Mouse (Mus musculus) embryo, embryonic 11 days (tissue): ENCODE measurements around the gene Cap2.

Source experiments
- DNase-seq: peaks from one replicate; pipeline ENCODE4 v3.0.0-alpha.2; 2015

The Cap2 gene

GRCm38 (mm10) chr13:46501800-46502389 lies at the start of gene Cap2:
Gene Cap2 (plus strand): TSS chr13:46501848.
- DNase-seq, result peak; percentile 85

- DNase-seq, result no peak
Measured at GRCm38 (mm10) chr13:46459546-46459945, 42.1 kb upstream of the Cap2 start.

- no peak for DNase-seq
Measured at GRCm38 (mm10) chr13:46462280-46462679, 39.4 kb upstream of the Cap2 start.

- no peak for DNase-seq
Measured at GRCm38 (mm10) chr13:46463764-46464163, 37.9 kb upstream of the Cap2 start.

GRCm38 (mm10) chr13:46468251-46468650 lies 33.4 kb upstream of the Cap2 start:
- no peak for DNase-seq

GRCm38 (mm10) chr13:46469536-46469935 lies 32.1 kb upstream of the Cap2 start:
- no peak for DNase-seq

DNA sequence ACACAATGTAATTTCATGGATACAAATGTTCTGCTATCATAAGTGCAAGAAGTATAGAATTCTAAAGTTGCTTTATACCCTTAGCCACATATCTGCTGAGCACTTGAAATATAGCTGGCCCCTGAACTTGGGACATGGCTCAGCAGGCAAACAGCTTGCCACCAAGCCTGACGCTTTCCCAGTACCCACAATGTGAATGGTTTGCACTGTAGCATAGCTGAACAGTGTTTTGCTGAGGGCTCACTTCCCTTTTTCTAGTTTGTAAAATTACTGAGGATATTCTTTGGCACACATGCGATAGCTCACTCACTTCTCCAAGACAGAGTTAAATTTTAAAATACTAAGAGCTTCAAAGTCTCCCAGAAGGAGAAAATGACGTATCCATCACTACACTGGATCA lies 20.4 kb upstream of the Cap2 start:
- DNase-seq, result no peak

DNA sequence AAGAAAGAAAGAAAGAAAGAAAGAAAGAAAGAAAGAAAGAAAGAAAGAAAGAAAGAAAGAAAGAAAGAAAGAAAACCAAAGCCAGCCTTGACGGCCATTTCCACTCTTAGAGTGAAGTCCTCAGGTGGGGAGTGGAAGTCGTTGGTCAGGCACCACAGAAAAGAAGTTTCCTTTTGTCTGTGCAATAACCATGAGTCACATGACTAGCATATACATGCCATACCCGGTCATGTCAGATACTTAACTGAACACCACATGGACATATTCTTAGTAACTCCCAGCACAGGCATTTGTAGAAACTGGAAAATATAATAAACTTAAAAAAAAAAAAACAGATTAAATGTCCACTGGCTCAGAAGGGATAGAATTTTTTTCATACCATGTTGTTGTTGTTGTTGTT lies 16.0 kb upstream of the Cap2 start:
- DNase-seq, result no peak

GRCm38 (mm10) chr13:46488166-46488565 lies 13.5 kb upstream of the Cap2 start:
- DNase-seq, result no peak

DNA sequence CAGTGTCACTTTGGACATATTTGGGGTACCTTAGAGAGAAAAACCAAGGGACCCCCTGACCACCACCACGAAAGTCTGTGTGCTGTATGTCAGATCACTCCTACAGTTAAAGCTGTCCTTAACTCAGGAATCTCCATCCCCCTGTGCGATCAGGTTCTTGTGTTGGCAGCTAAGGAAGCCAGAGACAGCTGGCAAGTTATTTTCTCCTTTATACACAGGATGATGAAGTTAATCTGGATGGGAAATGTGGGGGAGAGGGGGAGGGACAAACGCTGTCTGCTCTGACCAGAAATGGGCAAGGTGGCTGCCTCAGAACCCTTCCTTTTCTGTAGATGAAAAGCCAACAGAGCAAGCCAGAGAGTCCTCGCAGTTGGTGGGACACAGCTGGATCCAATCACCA lies 11.0 kb upstream of the Cap2 start:
- peak; percentile 20 for DNase-seq

GRCm38 (mm10) chr13:46502390-46502891 lies 793 bp downstream of the Cap2 start:
- peak; percentile 56 for DNase-seq

- DNase-seq, result no peak
Measured at GRCm38 (mm10) chr13:46507944-46508343, 6.3 kb downstream of the Cap2 start.

GRCm38 (mm10) chr13:46508823-46509222 lies 7.2 kb downstream of the Cap2 start:
- DNase-seq, result no peak

DNA sequence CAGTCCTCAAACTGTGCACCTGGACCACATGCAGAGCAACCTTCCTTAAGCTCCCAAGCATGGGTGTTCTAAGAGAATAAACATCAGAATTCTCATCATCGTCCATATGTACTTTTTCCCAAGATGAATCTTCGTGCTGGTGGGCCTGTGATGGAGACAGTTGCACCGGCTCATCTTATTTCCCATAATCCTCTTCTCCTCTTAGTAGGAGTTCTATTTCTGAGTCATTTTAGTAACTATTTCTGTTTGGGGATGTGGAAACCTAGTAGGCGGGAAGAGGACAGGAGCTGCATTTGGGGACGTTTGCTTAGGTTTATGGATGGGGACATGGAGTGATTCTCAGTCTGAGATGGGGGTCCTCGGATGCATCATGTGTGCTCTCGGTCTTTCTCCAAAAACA lies 8.8 kb downstream of the Cap2 start:
- DNase-seq, result no peak

- no peak for DNase-seq
Measured at GRCm38 (mm10) chr13:46514484-46514883, 12.8 kb downstream of the Cap2 start.

DNA sequence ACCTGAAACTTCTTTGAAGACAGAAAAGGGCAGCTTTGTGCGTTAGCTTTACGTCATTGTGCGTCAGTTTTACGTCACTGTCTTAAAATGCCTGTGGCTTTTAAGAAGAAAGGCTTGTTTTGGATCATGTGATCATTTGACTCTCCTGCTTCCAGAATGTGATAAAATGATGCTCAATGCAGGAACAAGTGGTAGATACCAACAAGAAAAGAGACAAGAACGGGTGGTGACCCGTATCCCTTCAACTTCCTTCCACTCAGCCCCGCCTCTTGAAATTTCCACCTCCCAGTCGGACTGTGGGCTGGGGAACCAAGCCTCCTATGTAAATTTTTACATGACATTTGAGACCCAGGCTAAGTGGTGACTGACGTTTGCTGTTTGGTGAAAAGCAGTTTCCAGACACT lies 13.5 kb downstream of the Cap2 start:
- DNase-seq, result no peak

GRCm38 (mm10) chr13:46515524-46515923 lies 13.9 kb downstream of the Cap2 start:
- DNase-seq, result no peak

DNA sequence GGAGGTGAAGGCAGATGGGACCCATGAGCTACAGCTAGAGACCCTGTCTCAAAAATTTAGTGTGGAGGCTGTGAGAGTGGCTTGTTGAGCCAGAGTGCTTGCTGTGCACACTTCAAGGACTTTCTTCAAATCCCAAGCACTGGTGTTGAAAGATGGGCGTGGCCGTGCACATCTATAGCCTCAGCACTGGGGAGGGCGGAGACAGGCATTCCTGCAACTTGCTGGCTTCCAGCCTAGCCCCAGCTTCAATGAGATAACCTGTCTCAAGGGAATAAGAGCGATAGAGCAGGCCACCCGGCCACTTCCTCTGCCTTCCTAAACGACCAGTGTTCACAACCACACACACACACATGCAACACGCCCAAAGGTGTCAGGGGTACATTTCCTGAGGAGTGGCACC lies 14.5 kb downstream of the Cap2 start:
- DNase-seq, result no peak

DNA sequence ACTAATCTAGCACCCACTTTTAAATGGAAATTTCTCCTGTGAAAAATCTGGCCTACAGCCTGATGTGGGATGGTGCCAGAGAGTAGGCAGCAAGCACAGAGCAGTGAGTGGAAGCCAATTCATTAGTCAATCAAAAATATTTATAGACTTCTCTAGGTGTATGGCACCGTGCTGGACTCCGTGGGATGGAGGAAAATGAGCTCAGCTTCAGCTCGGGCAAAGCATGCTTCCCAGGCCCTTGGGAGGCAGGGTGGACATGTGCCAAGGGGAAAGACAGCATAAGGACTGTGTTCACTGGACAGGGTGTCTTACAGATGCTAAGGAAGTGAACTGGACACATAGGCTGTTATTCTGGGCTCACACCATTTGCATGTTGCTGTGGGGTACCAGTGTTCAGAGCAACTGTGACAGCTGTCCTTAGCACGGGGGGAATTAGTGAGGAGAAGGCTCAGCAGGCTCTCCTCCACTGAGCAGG lies 15.6 kb downstream of the Cap2 start:
- no peak for DNase-seq

DNA sequence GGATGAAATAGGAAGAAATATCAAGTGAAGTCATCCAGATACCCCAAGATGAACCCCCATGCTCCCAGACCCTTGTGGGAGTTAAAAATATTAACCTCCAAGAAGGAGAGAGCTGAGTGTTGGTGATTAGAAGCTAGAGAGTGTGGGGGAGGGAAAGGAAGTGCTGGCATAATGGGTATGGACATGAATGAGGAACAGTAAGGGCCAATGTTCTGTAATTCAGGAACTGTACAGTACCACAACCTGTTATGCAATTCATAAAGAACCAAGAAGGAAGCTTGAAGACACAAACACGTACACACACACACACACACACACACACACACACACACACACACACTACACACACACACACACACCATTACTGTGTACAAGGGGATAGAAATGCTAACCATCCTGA lies 19.8 kb downstream of the Cap2 start:
- no peak for DNase-seq

GRCm38 (mm10) chr13:46522798-46523197 lies 21.1 kb downstream of the Cap2 start:
- DNase-seq, result no peak

DNA sequence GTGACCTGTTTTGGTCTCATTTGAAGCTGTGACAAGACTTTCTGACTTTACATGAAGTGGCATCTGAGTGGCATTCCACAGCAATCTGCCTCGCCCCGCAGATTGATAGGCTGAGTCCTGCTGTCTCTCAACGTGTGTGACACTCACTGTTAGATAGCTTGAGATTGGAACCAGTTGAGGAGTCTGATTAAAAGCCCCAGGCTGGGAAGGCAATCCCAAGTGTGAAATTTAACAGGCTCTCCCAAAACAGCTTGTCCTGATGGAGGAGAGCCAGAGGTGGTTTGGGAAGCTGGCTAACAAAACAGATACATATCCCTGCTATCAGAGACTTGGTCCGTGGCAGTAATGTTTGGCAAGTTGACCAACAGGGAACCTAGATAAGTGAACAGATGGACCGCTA lies 21.6 kb downstream of the Cap2 start:
- DNase-seq, result no peak

DNA sequence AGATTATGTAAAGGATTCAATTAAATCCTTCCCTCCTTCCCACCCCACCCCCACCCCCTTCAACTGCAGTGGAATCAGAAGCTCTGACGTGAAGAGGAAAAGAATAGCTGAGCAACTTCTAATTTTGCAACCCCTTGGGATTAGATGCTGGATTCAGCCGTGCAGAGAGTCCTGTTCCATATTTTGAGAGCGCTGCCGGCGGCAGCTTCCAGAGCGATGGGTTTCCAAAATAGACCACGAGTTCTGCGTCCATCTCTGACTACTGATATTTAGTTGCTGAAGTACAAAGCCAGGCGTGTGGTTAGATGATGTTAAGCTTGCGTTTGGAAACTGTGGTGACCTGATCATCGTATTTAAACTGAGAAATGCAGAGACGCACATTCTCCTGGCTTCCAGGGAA lies 22.1 kb downstream of the Cap2 start:
- no peak for DNase-seq

- DNase-seq, result no peak
Measured at GRCm38 (mm10) chr13:46525295-46526255, 23.9 kb downstream of the Cap2 start.
